Mouse (Mus musculus) lung, adult 2 months (tissue): ENCODE measurements around the gene 4930449I24Rik.
"Not testable (repeated sequence)": the region's sequence is repeated elsewhere in the genome, so short reads cannot be mapped to it uniquely, and the experiment has no call there.

Experiments
- CTCF ChIP-seq: fragments of 200-500 bp; IDR thresholded peaks from 2 replicates; pipeline ENCODE4 v1.5.1; 2011; ENCODE audit warnings: mild to moderate bottlenecking, low read length, control low read depth; ENCODE audit not compliant: insufficient read depth
- POLR2A ChIP-seq: fragments of 200-500 bp; IDR thresholded peaks from 2 replicates; pipeline ENCODE4 v1.6.1; 2011; ENCODE audit warnings: low read depth, mild to moderate bottlenecking, control low read depth, low read length, borderline replicate concordance; ENCODE audit errors: extremely low read depth

GRCm38 (mm10) chr5:146491063-146491462 is 11.1 kb upstream of the 4930449I24Rik start, which contains the start of gene Gm6370:
- not testable (repeated sequence) for TF ChIP-seq CTCF, POLR2A
